Comparison of ENCODE assay signal across 8 mouse cellular contexts in genomic region chr19:10940097-10940800, GRCm38 (mm10). TPM values are rescaled to one million over a fixed set of nuclear protein-coding genes. Genes with fewer than 3 reads are reported as not detected.
A peak's percentile ranks its signal among the peaks of the same experiment; 100 is the strongest.
DNase-seq lines count a peak whose midpoint lies in the region; ATAC-seq and TF ChIP-seq lines count a peak whose summit lies in the region.

No protein-coding gene starts in this region.

- no peak overlapping the region for H3K27ac ChIP-seq in olfactory bulb, adult 2 months (ENCODE audit: insufficient read depth, low read depth, low read length)

- peak; percentile 40; the same call in 1 of the 2 replicates for TF ChIP-seq POLR2A in brain, embryonic 14.5 days (IDR thresholded peaks at IDR 0.05; ENCODE audit: borderline replicate concordance, extremely low read depth, insufficient read depth, insufficient read length, poor library complexity, severe bottlenecking)
- TF ChIP-seq POLR2A in lung, adult 2 months (IDR thresholded peaks at IDR 0.05; ENCODE audit: borderline replicate concordance, extremely low read depth, low read depth, low read length): no peak
- 0 out of 2 replicates have a peak, but pooled peaks have one; percentile 4 for TF ChIP-seq POLR2A in olfactory bulb, adult 2 months (IDR thresholded peaks at IDR 0.05; ENCODE audit: insufficient read depth, low read depth, low read length)

- WGBS in large intestine, adult 2 months: 15% methylated on average over 37 of the region's 37 CpGs
- WGBS in lung, adult 2 months: 20% methylated on average over 37 of the region's 37 CpGs
- 21% methylated on average over 37 of the region's 37 CpGs for WGBS in olfactory bulb, adult 2 months

- peaks cover 4% of the 10 kb centered on the region; the same call in 1 of the 2 replicates for H3K4me1 ChIP-seq in lung, adult 2 months (ENCODE audit: control insufficient read depth, insufficient read depth, low read length)
- peaks cover 12% of the 10 kb centered on the region for H3K4me1 ChIP-seq in olfactory bulb, adult 2 months (ENCODE audit: control insufficient read depth, insufficient read depth, low read length)

- peak overlapping the region; percentile 2 for H3K4me3 ChIP-seq in lung, adult 2 months (replicated peaks; ENCODE audit: extremely low read depth, low read depth, low read length)
- H3K4me3 ChIP-seq in olfactory bulb, adult 2 months (ENCODE audit: insufficient read depth, low read depth, low read length): peak overlapping the region; percentile 33

- intact Hi-C loops in heart, postnatal 14 days (cut with DNase I): no loop called here

- DNase-seq in CD4-positive, CD25-positive, alpha-beta regulatory T cell, adult 2 months (ENCODE audit: low read depth, low spot score): peak; percentile 82
- peak; percentile 92 for DNase-seq in brain, embryonic 14.5 days (ENCODE audit: low read depth)
- DNase-seq in heart, postnatal 14 days: peak; percentile 58 to 70
- DNase-seq in large intestine, adult 2 months (ENCODE audit: low read depth, low spot score): peak; percentile 75
- peak; percentile 73 for DNase-seq in lung, adult 2 months
- DNase-seq in thymus, postnatal 0 days (ENCODE audit: low spot score): peak; percentile 73

- ATAC-seq in erythroblast, adult 5-6 weeks (replicated peaks; ENCODE audit: low FRiP score, poor library complexity, severe bottlenecking): peak; percentile 74

- TF ChIP-seq CTCF in brain, embryonic 14.5 days (IDR thresholded peaks at IDR 0.05; ENCODE audit: borderline replicate concordance, extremely low read depth, insufficient read depth, insufficient read length): peak; percentile 91
- peak; percentile 77 for TF ChIP-seq CTCF in lung, adult 2 months (IDR thresholded peaks at IDR 0.05; ENCODE audit: insufficient read depth, low read length)
- peak; percentile 58; the same call in 1 of the 2 replicates for TF ChIP-seq CTCF in olfactory bulb, adult 2 months (IDR thresholded peaks at IDR 0.05; ENCODE audit: insufficient read depth, low read depth, low read length)

RNA-seq across cellular contexts. Expression of gene Ptgdr2, which starts 3.3 kb away (rescaled TPM):
- polyA plus RNA-seq in brain, embryonic 14.5 days (2012; rRNA removed): 0.30 and 0.44 TPM in 2 replicates
- not detected in 2 replicates for total RNA-seq in erythroblast, adult 5-6 weeks (2015; ENCODE audit: low replicate concordance)
- total RNA-seq in erythroblast, adult 5-6 weeks (2017; ENCODE audit: low replicate concordance): not detected in 2 replicates
- total RNA-seq in heart, postnatal 14 days (2021): under 1 TPM in 1 of 2 experiments, not detected in 1; 0.14 TPM
- 0.77 and 0.86 TPM in 2 replicates for polyA plus RNA-seq in large intestine, adult 2 months (2012; rRNA removed)
- polyA plus RNA-seq in lung, adult 2 months (2012; rRNA removed): 4.8 and 6.6 TPM in 2 replicates
- not detected in 2 replicates for polyA plus RNA-seq in olfactory bulb, adult 2 months (2012; ENCODE audit: insufficient read depth, insufficient read length, low replicate concordance, missing spikeins)
- polyA plus RNA-seq in thymus, postnatal 0 days (2015; fragmentation: Nextera tagmentation; extraction: Ambion mirVana): 0.27 and 0.39 TPM in 2 replicates

RNA-seq across cellular contexts. Expression of gene Ccdc86, which starts 8.8 kb away (rescaled TPM):
- polyA plus RNA-seq in brain, embryonic 14.5 days (2012; rRNA removed): 6.2 and 6.3 TPM in 2 replicates
- total RNA-seq in erythroblast, adult 5-6 weeks (2015; ENCODE audit: low replicate concordance): 3.1 and 9.6 TPM in 2 replicates
- total RNA-seq in erythroblast, adult 5-6 weeks (2017; ENCODE audit: low replicate concordance): 0.28 and 1.5 TPM in 2 replicates
- 1 to 10 TPM; 5.3 to 6.4 TPM for total RNA-seq in heart, postnatal 14 days (2021)
- polyA plus RNA-seq in large intestine, adult 2 months (2012; rRNA removed): 6.6 and 7.0 TPM in 2 replicates
- polyA plus RNA-seq in lung, adult 2 months (2012; rRNA removed): 3.9 and 4.7 TPM in 2 replicates
- not detected in 2 replicates for polyA plus RNA-seq in olfactory bulb, adult 2 months (2012; ENCODE audit: insufficient read depth, insufficient read length, low replicate concordance, missing spikeins)
- 23.4 and 25.1 TPM in 2 replicates for polyA plus RNA-seq in thymus, postnatal 0 days (2015; fragmentation: Nextera tagmentation; extraction: Ambion mirVana)

RNA-seq across cellular contexts. Expression of gene Zp1, which starts 19.8 kb away (rescaled TPM):
- polyA plus RNA-seq in brain, embryonic 14.5 days (2012; rRNA removed): 0.13 and 0.16 TPM in 2 replicates
- total RNA-seq in erythroblast, adult 5-6 weeks (2015; ENCODE audit: low replicate concordance): not detected in 2 replicates
- not detected in 2 replicates for total RNA-seq in erythroblast, adult 5-6 weeks (2017; ENCODE audit: low replicate concordance)
- not detected for total RNA-seq in heart, postnatal 14 days (2021)
- polyA plus RNA-seq in large intestine, adult 2 months (2012; rRNA removed): 0.30 and 0.35 TPM in 2 replicates
- polyA plus RNA-seq in lung, adult 2 months (2012; rRNA removed): 0.21 and 0.33 TPM in 2 replicates
- not detected in 2 replicates for polyA plus RNA-seq in olfactory bulb, adult 2 months (2012; ENCODE audit: insufficient read depth, insufficient read length, low replicate concordance, missing spikeins)
- 0.82 and 1.2 TPM in 2 replicates for polyA plus RNA-seq in thymus, postnatal 0 days (2015; fragmentation: Nextera tagmentation; extraction: Ambion mirVana)

RNA-seq across cellular contexts. Expression of gene Ms4a10, which starts 34.2 kb away (rescaled TPM):
- not detected in 2 replicates for polyA plus RNA-seq in brain, embryonic 14.5 days (2012; rRNA removed)
- not detected in 2 replicates for total RNA-seq in erythroblast, adult 5-6 weeks (2015; ENCODE audit: low replicate concordance)
- not detected in 2 replicates for total RNA-seq in erythroblast, adult 5-6 weeks (2017; ENCODE audit: low replicate concordance)
- not detected for total RNA-seq in heart, postnatal 14 days (2021)
- polyA plus RNA-seq in large intestine, adult 2 months (2012; rRNA removed): 67.1 and 273 TPM in 2 replicates
- polyA plus RNA-seq in lung, adult 2 months (2012; rRNA removed): not detected in 2 replicates
- polyA plus RNA-seq in olfactory bulb, adult 2 months (2012; ENCODE audit: insufficient read depth, insufficient read length, low replicate concordance, missing spikeins): not detected in 2 replicates
- 0.30 and 0.64 TPM in 2 replicates for polyA plus RNA-seq in thymus, postnatal 0 days (2015; fragmentation: Nextera tagmentation; extraction: Ambion mirVana)

RNA-seq across cellular contexts. Expression of gene Prpf19, which starts 45.2 kb away (rescaled TPM):
- polyA plus RNA-seq in brain, embryonic 14.5 days (2012; rRNA removed): 341 and 452 TPM in 2 replicates
- total RNA-seq in erythroblast, adult 5-6 weeks (2015; ENCODE audit: low replicate concordance): 10.0 and 14.4 TPM in 2 replicates
- 26.3 and 59.3 TPM in 2 replicates for total RNA-seq in erythroblast, adult 5-6 weeks (2017; ENCODE audit: low replicate concordance)
- total RNA-seq in heart, postnatal 14 days (2021): 100 to 1,000 TPM; 184 to 192 TPM
- 174 and 229 TPM in 2 replicates for polyA plus RNA-seq in large intestine, adult 2 months (2012; rRNA removed)
- polyA plus RNA-seq in lung, adult 2 months (2012; rRNA removed): 159 and 186 TPM in 2 replicates
- polyA plus RNA-seq in olfactory bulb, adult 2 months (2012; ENCODE audit: insufficient read depth, insufficient read length, low replicate concordance, missing spikeins): 125 TPM in 1 of 2 replicates, not detected in the other
- polyA plus RNA-seq in thymus, postnatal 0 days (2015; fragmentation: Nextera tagmentation; extraction: Ambion mirVana): 31.6 and 34.9 TPM in 2 replicates
